In genomic region chr9:116272446-116272845, GRCm38 (mm10) we compare ENCODE assay signal across 24 mouse cellular contexts.
"Had no signal": no experiment of that assay in that cellular context is flagged by ENCODE, and none has a peak within 500 bp of the region (broad histone marks: within the 10 kb centered on the region; RNA-seq: fewer than 3 reads in every experiment).

No protein-coding gene starts in this region.

- H3K4me2 ChIP-seq: heart, embryonic 12.5 days; hindbrain, embryonic 12.5 days; hindbrain, embryonic 14.5 days; intestine, embryonic 15.5 days; limb, embryonic 13.5 days had no signal

- H3K27ac ChIP-seq: gastrocnemius, adult 2 months; heart, embryonic 10.5 days; hindbrain, embryonic 10.5 days; hindbrain, embryonic 12.5 days; hindbrain, embryonic 14.5 days; intestine, embryonic 15.5 days; layer of hippocampus, adult 2 months; left cerebral cortex, adult 2 months had no signal

- ATAC-seq: hindbrain, embryonic 16.5 days; inflammation-experienced regulatory T-cells, adult 6 months; intestine, embryonic 15.5 days; intestine, postnatal 0 days had no signal

- DNase-seq: gastrocnemius, adult 2 months; gastrocnemius, postnatal 10 days; gastrocnemius, postnatal 25 days; heart, adult 18-20 months; heart, postnatal 10 days; heart, postnatal 36 days; kidney, adult 18-20 months; kidney, adult 8-10 months; kidney, postnatal 10 days; kidney, postnatal 25 days; kidney, postnatal 4 days; liver had no signal

- H3K4me3 ChIP-seq: gastrocnemius, adult 2 months; heart, embryonic 10.5 days; heart, embryonic 12.5 days; hindbrain, embryonic 10.5 days; hindbrain, embryonic 12.5 days; intestine, embryonic 15.5 days; layer of hippocampus, adult 2 months; left cerebral cortex, adult 2 months; limb, embryonic 13.5 days had no signal

- H3K27me3 ChIP-seq: heart, embryonic 12.5 days; hindbrain, embryonic 12.5 days; intestine, embryonic 15.5 days; limb, embryonic 13.5 days had no signal

- H3K36me3 ChIP-seq: heart, embryonic 10.5 days; heart, embryonic 12.5 days; hindbrain, embryonic 10.5 days; hindbrain, embryonic 12.5 days; intestine, embryonic 15.5 days; limb, embryonic 13.5 days had no signal

- H3K9me3 ChIP-seq: heart, embryonic 10.5 days; heart, embryonic 12.5 days; hindbrain, embryonic 10.5 days; hindbrain, embryonic 12.5 days; intestine, embryonic 15.5 days; limb, embryonic 13.5 days had no signal

- H3K9ac ChIP-seq: heart, embryonic 12.5 days; hindbrain, embryonic 12.5 days; hindbrain, embryonic 14.5 days; intestine, embryonic 15.5 days; limb, embryonic 13.5 days had no signal

- H3K4me1 ChIP-seq: heart, embryonic 10.5 days; heart, embryonic 12.5 days; hindbrain, embryonic 10.5 days; hindbrain, embryonic 12.5 days; intestine, embryonic 15.5 days had no signal
